In genomic region chr5:15838108-15838972, GRCm38 (mm10) we compare ENCODE assay signal across 8 mouse cellular contexts.
DNase-seq lines count a peak whose midpoint lies in the region; ATAC-seq and TF ChIP-seq lines count a peak whose summit lies in the region.

No protein-coding gene starts in this region.

- no peak for DNase-seq in G1E (ENCODE audit: low spot score)
- DNase-seq in c-Kit-positive CD71-positive TER-119-negative erythroid progenitor cells, embryonic 14.5 days (ENCODE audit: low read depth) = peak; percentile 2
- peak; percentile 55 for DNase-seq in hindbrain, embryonic 10.5 days (ENCODE audit: low spot score)
- DNase-seq in layer of hippocampus, adult 8-10 months (ENCODE audit: low spot score in 2 of 2) = peak; percentile 41 to 74
- peak; percentile 82 for DNase-seq in lung, postnatal 0 days (ENCODE audit: low spot score)
- DNase-seq in retina, postnatal 7 days (ENCODE audit: low read depth, low spot score) = peak; percentile 55

- no peaks in the 10 kb centered on the region for H3K27me3 ChIP-seq in G1E (ENCODE audit: insufficient read depth, low read length)
- H3K27me3 ChIP-seq in forebrain, embryonic 13.5 days = no peaks in the 10 kb centered on the region
- H3K27me3 ChIP-seq in hindbrain, embryonic 10.5 days (ENCODE audit: insufficient read depth, poor library complexity, severe bottlenecking) = no peaks in the 10 kb centered on the region
- H3K27me3 ChIP-seq in lung, postnatal 0 days (replicated peaks; ENCODE audit: insufficient read depth, low read length) = no peaks in the 10 kb centered on the region

- H3K9ac ChIP-seq in forebrain, embryonic 13.5 days = no peak overlapping the region
- H3K9ac ChIP-seq in lung, postnatal 0 days (replicated peaks; ENCODE audit: low read depth) = no peak overlapping the region

- WGBS in forebrain, embryonic 13.5 days = 33% methylated on average over 17 of the region's 17 CpGs
- 38% methylated on average over 17 of the region's 17 CpGs for WGBS in hindbrain, embryonic 10.5 days
- WGBS in lung, postnatal 0 days = 27% methylated on average over 17 of the region's 17 CpGs

- no peak overlapping the region for H3K27ac ChIP-seq in forebrain, embryonic 13.5 days
- H3K27ac ChIP-seq in hindbrain, embryonic 10.5 days = no peak overlapping the region
- H3K27ac ChIP-seq in lung, postnatal 0 days (ENCODE audit: low read length) = no peak overlapping the region

- no peak overlapping the region for H3K4me2 ChIP-seq in forebrain, embryonic 13.5 days
- H3K4me2 ChIP-seq in lung, postnatal 0 days (replicated peaks; ENCODE audit: low read depth, low read length) = no peak overlapping the region

- no peak overlapping the region for H3K4me3 ChIP-seq in G1E (ENCODE audit: low read depth, low read length)
- no peak overlapping the region for H3K4me3 ChIP-seq in forebrain, embryonic 13.5 days
- no peak overlapping the region for H3K4me3 ChIP-seq in hindbrain, embryonic 10.5 days
- no peak overlapping the region for H3K4me3 ChIP-seq in lung, postnatal 0 days (ENCODE audit: low read depth, low read length)

- TF ChIP-seq CTCF in G1E (IDR thresholded peaks at IDR 0.05; ENCODE audit: low read depth, low read length) = peak; percentile 17; the same call in 1 of the 2 replicates
- TF ChIP-seq CTCF in lung, postnatal 0 days (IDR thresholded peaks at IDR 0.05) = peak; percentile 86

- H3K9me3 ChIP-seq in G1E (replicated peaks) = no peaks in the 10 kb centered on the region
- H3K9me3 ChIP-seq in forebrain, embryonic 13.5 days (replicated peaks) = no peaks in the 10 kb centered on the region
- no peaks in the 10 kb centered on the region for H3K9me3 ChIP-seq in hindbrain, embryonic 10.5 days
- H3K9me3 ChIP-seq in lung, postnatal 0 days (ENCODE audit: low read length) = no peaks in the 10 kb centered on the region

- no peak for TF ChIP-seq EP300 in lung, postnatal 0 days (IDR thresholded peaks at IDR 0.05)

- no peak for ATAC-seq in G1E (ENCODE audit: extremely low read depth, insufficient number of reproducible peaks, low FRiP score, poor library complexity, severe bottlenecking)
- ATAC-seq in forebrain, embryonic 13.5 days = peak; percentile 93
- peak; percentile 81 for ATAC-seq in lung, postnatal 0 days
- ATAC-seq in inflammation-experienced regulatory T-cells, adult 6 months = no peak

- H3K4me1 ChIP-seq in G1E (ENCODE audit: insufficient read depth, low read depth, low read length) = no peaks in the 10 kb centered on the region
- H3K4me1 ChIP-seq in forebrain, embryonic 13.5 days = no peaks in the 10 kb centered on the region
- no peaks in the 10 kb centered on the region for H3K4me1 ChIP-seq in hindbrain, embryonic 10.5 days (replicated peaks)
- H3K4me1 ChIP-seq in lung, postnatal 0 days (ENCODE audit: insufficient read depth, low read depth, low read length) = no peaks in the 10 kb centered on the region

- H3K36me3 ChIP-seq in G1E (replicated peaks) = no peaks in the 10 kb centered on the region
- no peaks in the 10 kb centered on the region for H3K36me3 ChIP-seq in forebrain, embryonic 13.5 days (ENCODE audit: poor library complexity, severe bottlenecking)
- no peaks in the 10 kb centered on the region for H3K36me3 ChIP-seq in hindbrain, embryonic 10.5 days
- H3K36me3 ChIP-seq in lung, postnatal 0 days (ENCODE audit: insufficient read depth, low read length) = no peaks in the 10 kb centered on the region

Comparison
In these comparisons a context has a peak if more than half of its experiments do, and no peak if none do; other contexts are left out.
1. ATAC-seq: peak in forebrain, embryonic 13.5 days (single experiment) and lung, postnatal 0 days (single experiment); none in G1E (single experiment) and inflammation-experienced regulatory T-cells, adult 6 months (single experiment).